Mouse (Mus musculus) forebrain, embryonic 16.5 days (tissue): ENCODE measurements around the gene Dhx8. TPM values are rescaled to one million over a fixed set of nuclear protein-coding genes. Genes with fewer than 3 reads are reported as not detected.

Experiments used
- ATAC-seq: fragments of 200-750 bp; cut with Nextera tagmentation; 2 replicates; pipeline ENCODE4 v1.8.0; 2017; ENCODE audit warnings: mild to moderate bottlenecking, moderate library complexity
- H3K27ac ChIP-seq: fragments of 300-500 bp; sonication (generic); 2 replicates; pipeline ENCODE4 v1.5.1; 2014; ENCODE audit warnings: low read length, control low read depth
- H3K27me3 ChIP-seq: fragments of 300-500 bp; sonication (generic); replicated peaks from 2 replicates; pipeline ENCODE4 v1.6.1; 2014; ENCODE audit warnings: low read length; ENCODE audit not compliant: control insufficient read depth, insufficient read depth
- H3K36me3 ChIP-seq: fragments of 300-500 bp; sonication (generic); 2 replicates; pipeline ENCODE4 v1.6.1; 2014; ENCODE audit not compliant: control insufficient read depth, insufficient read depth
- H3K4me1 ChIP-seq: fragments of 300-500 bp; sonication (generic); replicated peaks from 2 replicates; pipeline ENCODE4 v1.6.1; 2014; ENCODE audit warnings: low read length; ENCODE audit not compliant: control insufficient read depth, insufficient read depth
- H3K4me2 ChIP-seq: fragments of 300-500 bp; sonication (generic); 2 replicates; pipeline ENCODE4 v1.6.1; 2014; ENCODE audit warnings: mild to moderate bottlenecking, low read length, control low read depth
- H3K4me3 ChIP-seq: fragments of 300-500 bp; sonication (generic); replicated peaks from 2 replicates; pipeline ENCODE4 v1.5.1; 2014; ENCODE audit warnings: mild to moderate bottlenecking, low read length, control low read depth
- H3K9ac ChIP-seq: fragments of 300-500 bp; sonication (generic); replicated peaks from 2 replicates; pipeline ENCODE4 v1.6.1; 2014; ENCODE audit warnings: low read depth, low read length, control low read depth
- H3K9me3 ChIP-seq: fragments of 300-500 bp; sonication (generic); 2 replicates; pipeline ENCODE4 v1.6.1; 2016; ENCODE audit warnings: low read length; ENCODE audit not compliant: control insufficient read depth
- WGBS: fragments of 180-500 bp; shearing (Covaris S2); extraction: QIAGEN DNeasy Blood & Tissue Kit; methylation state at CpG from one replicate; pipeline ENCODE4 v1.1.7; 2014; 5-methylcytosine and 5-hydroxymethylcytosine counted together
- polyA plus RNA-seq: library from polyadenylated mRNA; unstranded; fragments of >200 nt; fragmentation: Nextera tagmentation; extraction: Ambion mirVana; gene quantifications from 2 replicates; pipeline ENCODE4 v1.2.1, GENCODE M21; 2015

The Dhx8 gene
- polyA plus RNA-seq, 1 experiment from 2014 or later: 41.9 TPM

DNA sequence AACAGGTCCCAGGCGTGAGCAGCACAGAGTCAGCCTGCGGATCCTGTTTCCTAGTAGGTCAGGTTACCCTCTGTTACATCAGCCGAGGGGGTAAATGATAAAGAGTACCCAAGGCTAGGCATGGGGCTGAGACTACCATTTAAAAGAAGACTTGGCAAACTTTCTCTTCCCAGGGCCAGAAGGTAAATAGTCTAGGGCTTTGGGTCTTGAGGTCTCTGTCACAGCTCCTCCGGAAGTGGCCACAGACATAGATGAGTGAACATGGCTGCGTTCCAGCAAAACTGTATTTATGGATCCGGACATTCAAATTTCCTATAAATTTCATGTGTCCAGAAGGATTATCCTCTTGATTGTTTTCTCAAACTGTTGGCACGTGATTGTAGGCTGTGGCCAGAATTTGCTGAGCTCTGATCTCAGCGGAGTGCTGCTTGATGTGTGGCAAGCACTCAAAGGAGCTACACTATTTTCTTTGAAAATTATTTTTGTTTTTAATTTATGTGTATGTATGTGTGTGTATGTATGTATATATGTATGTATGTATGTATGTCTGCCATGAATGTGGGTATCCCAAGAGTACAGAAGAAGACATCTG lies 72.5 kb downstream of the Dhx8 start:
- Histone ChIP-seq H3K4me1 (no peaks in the 10 kb centered on the region), H3K27ac (no peak overlapping the region), H3K36me3 (no peaks in the 10 kb centered on the region), H3K4me2 (no peak overlapping the region), H3K4me3 (no peak overlapping the region), H3K27me3 (0 out of 2 replicates have a peak, but pooled peaks cover 2% of the 10 kb centered on the region), H3K9me3 (no peaks in the 10 kb centered on the region), H3K9ac (no peak overlapping the region)
- 89% methylated on average over 8 of the region's 8 CpGs for WGBS
- no peak for ATAC-seq

GRCm38 (mm10) chr11:101806741-101807140 lies 74.0 kb downstream of the Dhx8 start:
- WGBS: 64% methylated on average over 12 of the region's 12 CpGs
- H3K4me1 ChIP-seq: no peaks in the 10 kb centered on the region
- H3K36me3 ChIP-seq: no peaks in the 10 kb centered on the region
- H3K9ac ChIP-seq: no peak overlapping the region
- ATAC-seq: no peak
- H3K27me3 ChIP-seq: 0 out of 2 replicates have a peak, but pooled peaks cover 2% of the 10 kb centered on the region
- H3K4me2 ChIP-seq: no peak overlapping the region
- no peak overlapping the region for H3K27ac ChIP-seq
- H3K9me3 ChIP-seq: no peaks in the 10 kb centered on the region
- no peak overlapping the region for H3K4me3 ChIP-seq

DNA sequence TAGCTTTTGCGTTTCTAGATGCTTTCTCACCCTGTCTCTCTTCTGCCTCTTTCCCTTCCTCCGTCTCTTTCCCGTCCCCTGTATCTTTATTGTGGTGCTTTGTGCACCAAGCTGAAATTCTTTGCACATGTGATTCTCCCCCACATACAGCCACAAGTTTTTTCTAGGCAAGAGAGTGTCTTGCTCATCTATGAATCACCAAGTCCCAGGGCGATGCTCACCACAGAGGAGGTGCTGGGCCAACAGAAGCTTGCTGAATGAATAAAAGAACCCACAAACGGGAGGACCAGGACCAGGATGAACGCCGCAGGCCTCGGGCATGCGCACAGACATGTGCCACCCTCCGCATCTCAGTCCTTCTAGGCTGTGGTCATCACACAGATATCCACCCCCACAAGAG lies 74.5 kb downstream of the Dhx8 start:
- ATAC-seq: no peak
- Histone ChIP-seq H3K4me1 (no peaks in the 10 kb centered on the region), H3K27me3 (0 out of 2 replicates have a peak, but pooled peaks cover 2% of the 10 kb centered on the region), H3K27ac (no peak overlapping the region), H3K36me3 (no peaks in the 10 kb centered on the region), H3K4me2 (no peak overlapping the region), H3K9me3 (no peaks in the 10 kb centered on the region), H3K4me3 (no peak overlapping the region), H3K9ac (no peak overlapping the region)
- WGBS: 84% methylated on average over 10 of the region's 10 CpGs

- Histone ChIP-seq H3K4me3 (no peak overlapping the region), H3K9me3 (no peaks in the 10 kb centered on the region), H3K36me3 (no peaks in the 10 kb centered on the region), H3K27me3 (no peaks in the 10 kb centered on the region), H3K4me2 (no peak overlapping the region), H3K4me1 (peaks cover under 1% of the 10 kb centered on the region; the same call in 1 of the 2 replicates), H3K27ac (no peak overlapping the region), H3K9ac (no peak overlapping the region)
- no peak for ATAC-seq
- WGBS: 33% methylated on average over 15 of the region's 15 CpGs
Observed at GRCm38 (mm10) chr11:101809060-101809828, 76.5 kb downstream of the Dhx8 start.

DNA sequence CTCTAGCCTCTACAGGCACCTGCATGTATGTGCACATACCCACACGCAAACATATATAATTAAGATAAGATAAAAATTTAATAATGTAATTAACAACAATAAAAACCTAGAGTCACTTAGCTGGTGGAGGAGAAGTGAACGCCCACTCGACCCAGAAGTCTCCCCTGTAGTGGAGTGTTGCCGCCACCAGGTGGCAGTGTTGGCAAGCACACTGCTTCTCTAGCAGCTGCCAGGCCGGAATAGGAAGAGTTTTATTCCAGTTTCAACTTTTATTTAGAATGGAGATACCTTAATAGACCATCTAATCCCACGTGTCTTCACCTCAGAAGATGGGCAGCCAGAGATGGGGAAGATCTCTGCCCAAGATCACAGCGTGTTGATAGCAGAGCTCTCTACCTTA lies 80.5 kb downstream of the Dhx8 start:
- 0 out of 2 replicates have a peak, but pooled peaks have one; percentile 18 for ATAC-seq

DNA sequence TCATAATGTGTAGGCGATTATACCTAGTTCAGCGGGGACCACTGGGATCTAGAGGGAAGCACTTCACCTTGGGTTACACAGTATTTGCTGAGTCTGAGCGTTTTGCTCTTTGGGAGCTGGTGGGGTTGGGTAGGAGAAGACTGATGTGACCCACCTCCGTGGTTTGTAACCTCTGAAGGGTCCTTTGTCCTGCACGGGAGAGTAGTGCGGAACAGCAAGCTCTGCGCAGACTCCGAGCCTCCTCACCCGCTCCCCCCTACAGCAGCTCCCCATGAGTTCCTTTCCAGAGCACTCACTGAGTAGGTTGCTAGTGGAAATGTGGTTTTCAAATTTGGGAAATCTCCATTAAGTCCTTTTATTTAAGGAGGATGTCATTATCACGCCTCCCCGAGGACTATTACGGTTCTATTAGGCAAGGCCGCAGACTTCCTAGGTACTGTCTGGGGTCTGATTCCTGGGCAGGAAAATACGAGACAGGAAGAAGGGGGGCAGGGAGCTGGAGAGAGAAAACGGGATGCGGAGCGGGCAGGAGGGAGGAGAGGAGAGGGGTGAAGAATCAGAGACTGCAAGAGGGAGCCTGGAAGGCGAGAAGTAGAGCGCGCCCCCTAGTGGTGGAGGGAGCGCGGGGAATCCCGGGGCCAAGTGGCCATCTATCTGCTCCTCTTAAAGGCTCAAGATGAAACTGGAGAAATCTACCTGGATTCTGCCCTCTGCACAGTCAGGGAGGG lies 81.8 kb downstream of the Dhx8 start:
- WGBS: 8% methylated on average over 23 of the region's 23 CpGs
- H3K4me1 ChIP-seq: peaks cover 7% of the 10 kb centered on the region
- no peaks in the 10 kb centered on the region for H3K36me3 ChIP-seq
- no peaks in the 10 kb centered on the region for H3K9me3 ChIP-seq
- H3K27ac ChIP-seq: no peak overlapping the region
- H3K4me2 ChIP-seq: peak overlapping the region; percentile 51
- 0 out of 2 replicates have a peak, but pooled peaks cover 3% of the 10 kb centered on the region for H3K27me3 ChIP-seq
- H3K9ac ChIP-seq: peak overlapping the region; percentile 12; the same call in 1 of the 2 replicates
- H3K4me3 ChIP-seq: peak overlapping the region; percentile 24
- ATAC-seq: peak; percentile 62

More for the DNA sequence above, 80.5 kb downstream of the Dhx8 start:
- Histone ChIP-seq H3K27ac (no peak overlapping the region), H3K27me3 (0 out of 2 replicates have a peak, but pooled peaks cover 3% of the 10 kb centered on the region), H3K9me3 (no peaks in the 10 kb centered on the region), H3K4me1 (peaks cover 7% of the 10 kb centered on the region), H3K4me2 (no peak overlapping the region), H3K36me3 (no peaks in the 10 kb centered on the region), H3K9ac (no peak overlapping the region), H3K4me3 (no peak overlapping the region)
- 2% methylated on average over 7 of the region's 7 CpGs for WGBS

GRCm38 (mm10) chr11:101815103-101816085 lies 82.7 kb downstream of the Dhx8 start:
- no peak overlapping the region for H3K4me3 ChIP-seq
- no peaks in the 10 kb centered on the region for H3K36me3 ChIP-seq
- no peak overlapping the region for H3K27ac ChIP-seq
- no peak overlapping the region for H3K4me2 ChIP-seq
- no peak overlapping the region for H3K9ac ChIP-seq
- peaks cover 7% of the 10 kb centered on the region for H3K4me1 ChIP-seq
- 30% methylated on average over 22 of the region's 22 CpGs for WGBS
- ATAC-seq: no peak
- H3K9me3 ChIP-seq: peaks cover 4% of the 10 kb centered on the region; the same call in 1 of the 2 replicates
- H3K27me3 ChIP-seq: 0 out of 2 replicates have a peak, but pooled peaks cover 3% of the 10 kb centered on the region
